Mouse (Mus musculus): ENCODE data around the gene Ndufa11.

DNA sequence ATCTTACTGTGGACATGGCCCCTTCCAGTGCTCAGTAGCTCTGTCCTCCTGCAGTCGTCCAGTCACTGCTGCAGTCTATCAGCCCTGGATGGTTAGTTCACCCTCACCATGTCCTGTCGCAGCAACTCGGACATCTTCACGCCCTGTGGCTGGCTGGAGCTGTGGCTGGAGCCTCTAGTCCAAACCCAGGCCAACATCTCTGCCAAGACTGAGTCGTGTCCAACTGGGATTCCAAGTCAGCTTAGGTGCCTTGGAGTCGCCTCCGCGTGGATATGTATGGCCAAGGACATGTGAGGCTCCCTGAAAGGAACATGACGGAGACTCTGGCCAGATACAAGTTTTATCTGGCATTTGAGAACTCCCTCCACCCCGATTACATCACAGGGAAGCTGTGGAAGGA, 20.7 kb downstream of the Ndufa11 start:
- TF ChIP-seq POLR2A (IDR thresholded peaks at IDR 0.05; ENCODE audit: control insufficient read depth, low read depth, low read length) (no peak), CTCF (IDR thresholded peaks at IDR 0.05; ENCODE audit: control insufficient read depth, insufficient read depth, insufficient replicate concordance, low read depth, low read length) (no peak)

Data from testis, adult 2 months (tissue).